Mouse (Mus musculus) embryonic facial prominence, embryonic 13.5 days (tissue): ENCODE data around the gene Gfod1. TPM values are rescaled to one million over a fixed set of nuclear protein-coding genes. Genes with fewer than 3 reads are reported as not detected.

Experiments
- ATAC-seq: fragments of 200-750 bp; cut with Nextera tagmentation; 2 replicates; pipeline ENCODE4 v1.8.0; 2017; ENCODE audit warnings: low read depth; ENCODE audit not compliant: insufficient number of reproducible peaks, insufficient read depth, low FRiP score, low TSS enrichment
- H3K27ac ChIP-seq: fragments of 300-500 bp; sonication (generic); 2 replicates; pipeline ENCODE4 v1.5.1; 2015; ENCODE audit warnings: moderate library complexity, mild to moderate bottlenecking, inconsistent platforms
- H3K27me3 ChIP-seq: fragments of 300-500 bp; sonication (generic); 2 replicates; pipeline ENCODE4 v1.6.1; 2015; ENCODE audit warnings: mild to moderate bottlenecking, inconsistent platforms
- H3K36me3 ChIP-seq: fragments of 300-500 bp; sonication (generic); 2 replicates; pipeline ENCODE4 v1.6.1; 2015; ENCODE audit warnings: mild to moderate bottlenecking, inconsistent platforms
- H3K4me1 ChIP-seq: fragments of 300-500 bp; sonication (generic); 2 replicates; pipeline ENCODE4 v1.6.1; 2015; ENCODE audit warnings: inconsistent platforms
- H3K4me2 ChIP-seq: fragments of 300-500 bp; sonication (generic); 2 replicates; pipeline ENCODE4 v1.6.1; 2015; ENCODE audit warnings: moderate library complexity, mild to moderate bottlenecking, inconsistent platforms
- H3K4me3 ChIP-seq: fragments of 300-500 bp; sonication (generic); 2 replicates; pipeline ENCODE4 v1.5.1; 2015; ENCODE audit warnings: mild to moderate bottlenecking, inconsistent platforms
- H3K9ac ChIP-seq: fragments of 300-500 bp; sonication (generic); 2 replicates; pipeline ENCODE4 v1.6.1; 2015; ENCODE audit warnings: mild to moderate bottlenecking, inconsistent platforms
- H3K9me3 ChIP-seq: fragments of 300-500 bp; sonication (generic); 2 replicates; pipeline ENCODE4 v1.6.1; 2016; ENCODE audit warnings: inconsistent platforms
- WGBS: fragments of 180-500 bp; shearing (Covaris S2); methylation state at CpG from one replicate; pipeline ENCODE4 v1.1.7; 2015; ENCODE audit warnings: mixed read lengths; 5-methylcytosine and 5-hydroxymethylcytosine counted together
- polyA plus RNA-seq: library from polyadenylated mRNA; unstranded; fragments of >200 nt; fragmentation: Nextera tagmentation; extraction: Ambion mirVana; gene quantifications from 2 replicates; pipeline ENCODE4 v1.2.1, GENCODE M21; 2015

Gfod1 gene
- polyA plus RNA-seq, 1 experiment from 2014 or later, result 0.74 TPM

- Histone ChIP-seq H3K9ac (no peak overlapping the region), H3K4me1 (peaks cover 34% of the 10 kb centered on the region), H3K9me3 (no peaks in the 10 kb centered on the region), H3K36me3 (no peaks in the 10 kb centered on the region), H3K4me2 (no peak overlapping the region), H3K4me3 (no peak overlapping the region), H3K27me3 (no peaks in the 10 kb centered on the region), H3K27ac (peak overlapping the region; percentile 36)
- 59% methylated on average over 2 of the region's 2 CpGs for WGBS
- no peak for ATAC-seq
Measured at GRCm38 (mm10) chr13:43241750-43242149, 62.2 kb downstream of the Gfod1 start.

- Histone ChIP-seq H3K36me3 (no peaks in the 10 kb centered on the region), H3K4me2 (no peak overlapping the region), H3K9ac (no peak overlapping the region), H3K9me3 (no peaks in the 10 kb centered on the region), H3K27me3 (no peaks in the 10 kb centered on the region), H3K4me1 (peaks cover 34% of the 10 kb centered on the region), H3K27ac (0 out of 2 replicates have a peak overlapping the region, but pooled peaks have one; percentile 36), H3K4me3 (no peak overlapping the region)
- 7% methylated on average over 1 of the region's 1 CpGs for WGBS
- ATAC-seq, result no peak
Measured at GRCm38 (mm10) chr13:43241069-43241468, 62.9 kb downstream of the Gfod1 start.

- H3K9me3 ChIP-seq, result no peaks in the 10 kb centered on the region
- H3K9ac ChIP-seq, result 0 out of 2 replicates have a peak overlapping the region, but pooled peaks have one; percentile 2
- no peaks in the 10 kb centered on the region for H3K27me3 ChIP-seq
- H3K27ac ChIP-seq, result no peak overlapping the region
- peaks cover 43% of the 10 kb centered on the region for H3K4me1 ChIP-seq
- no peak overlapping the region for H3K4me3 ChIP-seq
- 86% methylated on average over 11 of the region's 11 CpGs for WGBS
- H3K4me2 ChIP-seq, result no peak overlapping the region
- H3K36me3 ChIP-seq, result no peaks in the 10 kb centered on the region
- ATAC-seq, result no peak
Measured at GRCm38 (mm10) chr13:43239790-43240216, 64.2 kb downstream of the Gfod1 start.

- Histone ChIP-seq H3K27ac (0 out of 2 replicates have a peak overlapping the region, but pooled peaks have one; percentile 1), H3K4me2 (no peak overlapping the region)
Measured at GRCm38 (mm10) chr13:43236630-43237029, 67.3 kb downstream of the Gfod1 start.

GRCm38 (mm10) chr13:43235982-43236381 lies 68.0 kb downstream of the Gfod1 start:
- Histone ChIP-seq H3K4me2 (no peak overlapping the region), H3K4me1 (peaks cover 40% of the 10 kb centered on the region), H3K36me3 (no peaks in the 10 kb centered on the region), H3K4me3 (no peak overlapping the region), H3K27me3 (no peaks in the 10 kb centered on the region), H3K9me3 (no peaks in the 10 kb centered on the region), H3K27ac (peak overlapping the region; percentile 33; the same call in 1 of the 2 replicates), H3K9ac (no peak overlapping the region)
- WGBS, result 77% methylated on average over 4 of the region's 4 CpGs
- ATAC-seq, result no peak

More at GRCm38 (mm10) chr13:43236630-43237029, 67.3 kb downstream of the Gfod1 start:
- H3K36me3 ChIP-seq, result no peaks in the 10 kb centered on the region
- 78% methylated on average over 6 of the region's 6 CpGs for WGBS
- H3K9ac ChIP-seq, result no peak overlapping the region
- no peaks in the 10 kb centered on the region for H3K27me3 ChIP-seq
- H3K4me1 ChIP-seq, result peaks cover 40% of the 10 kb centered on the region
- no peak for ATAC-seq
- H3K9me3 ChIP-seq, result no peaks in the 10 kb centered on the region
- no peak overlapping the region for H3K4me3 ChIP-seq

GRCm38 (mm10) chr13:43235586-43235910 lies 68.4 kb downstream of the Gfod1 start:
- peaks cover 40% of the 10 kb centered on the region for H3K4me1 ChIP-seq
- no peaks in the 10 kb centered on the region for H3K36me3 ChIP-seq
- no peak overlapping the region for H3K4me3 ChIP-seq
- no peaks in the 10 kb centered on the region for H3K9me3 ChIP-seq
- ATAC-seq, result no peak; the same call in 1 of the 2 replicates
- H3K27me3 ChIP-seq, result no peaks in the 10 kb centered on the region
- WGBS, result 82% methylated on average over 3 of the region's 3 CpGs
- peak overlapping the region; percentile 33; the same call in 1 of the 2 replicates for H3K27ac ChIP-seq
- no peak overlapping the region for H3K4me2 ChIP-seq
- H3K9ac ChIP-seq, result no peak overlapping the region

GRCm38 (mm10) chr13:43234869-43235585 lies 68.9 kb downstream of the Gfod1 start:
- Histone ChIP-seq H3K27ac (peak overlapping the region; percentile 41; the same call in 1 of the 2 replicates), H3K4me2 (no peak overlapping the region), H3K9ac (0 out of 2 replicates have a peak overlapping the region, but pooled peaks have one; percentile 37), H3K27me3 (no peaks in the 10 kb centered on the region), H3K36me3 (no peaks in the 10 kb centered on the region), H3K4me3 (no peak overlapping the region), H3K9me3 (no peaks in the 10 kb centered on the region), H3K4me1 (peaks cover 46% of the 10 kb centered on the region)
- WGBS, result 49% methylated on average over 9 of the region's 9 CpGs
- ATAC-seq, result no peak

GRCm38 (mm10) chr13:43233331-43233730 lies 70.6 kb downstream of the Gfod1 start:
- H3K9ac ChIP-seq, result no peak overlapping the region
- H3K4me2 ChIP-seq, result no peak overlapping the region
- no peaks in the 10 kb centered on the region for H3K36me3 ChIP-seq
- H3K27ac ChIP-seq, result no peak overlapping the region
- WGBS, result 59% methylated on average over 4 of the region's 4 CpGs
- H3K9me3 ChIP-seq, result no peaks in the 10 kb centered on the region
- ATAC-seq, result no peak
- no peaks in the 10 kb centered on the region for H3K27me3 ChIP-seq
- no peak overlapping the region for H3K4me3 ChIP-seq
- H3K4me1 ChIP-seq, result peaks cover 55% of the 10 kb centered on the region

- Histone ChIP-seq H3K9me3 (no peaks in the 10 kb centered on the region), H3K27me3 (no peaks in the 10 kb centered on the region), H3K36me3 (no peaks in the 10 kb centered on the region), H3K4me3 (no peak overlapping the region), H3K9ac (no peak overlapping the region), H3K4me1 (peaks cover 60% of the 10 kb centered on the region), H3K27ac (peak overlapping the region; percentile 88; the same call in 1 of the 2 replicates), H3K4me2 (no peak overlapping the region)
- WGBS, result 30% methylated on average over 13 of the region's 13 CpGs
- no peak for ATAC-seq
Measured at GRCm38 (mm10) chr13:43231965-43232860, 71.8 kb downstream of the Gfod1 start.

GRCm38 (mm10) chr13:43230842-43231241 lies 73.1 kb downstream of the Gfod1 start:
- Histone ChIP-seq H3K4me3 (no peak overlapping the region), H3K27ac (peak overlapping the region; percentile 88), H3K9me3 (no peaks in the 10 kb centered on the region), H3K4me1 (peaks cover 63% of the 10 kb centered on the region), H3K9ac (no peak overlapping the region), H3K36me3 (no peaks in the 10 kb centered on the region), H3K27me3 (no peaks in the 10 kb centered on the region), H3K4me2 (no peak overlapping the region)
- no peak for ATAC-seq
- WGBS, result 61% methylated on average over 4 of the region's 4 CpGs

- no peak for ATAC-seq
- no peak overlapping the region for H3K4me2 ChIP-seq
- no peaks in the 10 kb centered on the region for H3K9me3 ChIP-seq
- H3K4me1 ChIP-seq, result peaks cover 57% of the 10 kb centered on the region
- peak overlapping the region; percentile 88 for H3K27ac ChIP-seq
- H3K27me3 ChIP-seq, result no peaks in the 10 kb centered on the region
- 41% methylated on average over 6 of the region's 6 CpGs for WGBS
- H3K9ac ChIP-seq, result no peak overlapping the region
- no peak overlapping the region for H3K4me3 ChIP-seq
- H3K36me3 ChIP-seq, result no peaks in the 10 kb centered on the region
Measured at GRCm38 (mm10) chr13:43230238-43230637, 73.7 kb downstream of the Gfod1 start.
